ENCODE assay signal across 19 mouse cellular contexts in genomic region chr6:124937493-124937892, GRCm38 (mm10). TPM values are rescaled to one million over a fixed set of nuclear protein-coding genes. Genes with fewer than 3 reads are reported as not detected.
DNase-seq lines count a peak whose midpoint lies in the region; ATAC-seq and TF ChIP-seq lines count a peak whose summit lies in the region.
"Had no signal": no experiment of that assay in that cellular context is flagged by ENCODE, and none has a peak within 500 bp of the region (broad histone marks: within the 10 kb centered on the region; RNA-seq: fewer than 3 reads in every experiment).

No protein-coding gene starts in this region.

- no peak overlapping the region for H3K9ac ChIP-seq in lung, postnatal 0 days (replicated peaks; ENCODE audit: low read depth)
- no peak overlapping the region for H3K9ac ChIP-seq in intestine, embryonic 16.5 days (ENCODE audit: low read depth, low read length)
- H3K9ac ChIP-seq: heart, embryonic 15.5 days; hindbrain, embryonic 14.5 days had no signal

- peaks cover 2% of the 10 kb centered on the region for H3K4me1 ChIP-seq in lung, postnatal 0 days (ENCODE audit: insufficient read depth, low read depth, low read length)
- H3K4me1 ChIP-seq in intestine, embryonic 16.5 days (ENCODE audit: control insufficient read depth, insufficient read depth, low read length) = peaks cover 22% of the 10 kb centered on the region

- intact Hi-C loops in gastrocnemius, adult 2 months (cut with DNase I) = no loop called here

- TF ChIP-seq EP300 in lung, postnatal 0 days (IDR thresholded peaks at IDR 0.05) = peak; percentile 68

- H3K27ac ChIP-seq in gastrocnemius, adult 2 months = peak overlapping the region; percentile 84
- peak overlapping the region; percentile 68 for H3K27ac ChIP-seq in lung, postnatal 0 days (ENCODE audit: low read length)
- H3K27ac ChIP-seq in intestine, embryonic 16.5 days (ENCODE audit: low read length) = no peak overlapping the region
- H3K27ac ChIP-seq: embryonic facial prominence, embryonic 10.5 days; heart, adult 2 months; heart, embryonic 15.5 days; hindbrain, embryonic 14.5 days had no signal

- 51% methylated on average over 2 of the region's 2 CpGs for WGBS in lung, postnatal 0 days
- 72% methylated on average over 2 of the region's 2 CpGs for WGBS in intestine, embryonic 16.5 days

- no peak for DNase-seq in gastrocnemius, adult 2 months
- no peak for DNase-seq in gastrocnemius, adult 8-10 months (ENCODE audit: low spot score in 2 of 2)
- peak; percentile 48 for DNase-seq in lung, postnatal 0 days (ENCODE audit: low spot score)
- DNase-seq in lung, postnatal 14 days = no peak
- DNase-seq in lung, postnatal 4 days = peak; percentile 17 to 43
- DNase-seq: adrenal gland, adult 2 months; adrenal gland, postnatal 25 days; cerebellum, adult 11 months; cerebellum, adult 9-11 months; gastrocnemius, postnatal 10 days; heart, adult 2 months; heart, postnatal 14 days had no signal

- peak; percentile 85 for ATAC-seq in lung, postnatal 0 days
- ATAC-seq in intestine, embryonic 16.5 days = no peak
- ATAC-seq: forebrain, embryonic 14.5 days had no signal

- H3K4me2 ChIP-seq in lung, postnatal 0 days (replicated peaks; ENCODE audit: low read depth, low read length) = no peak overlapping the region
- no peak overlapping the region for H3K4me2 ChIP-seq in intestine, embryonic 16.5 days (ENCODE audit: low read depth, low read length)
- H3K4me2 ChIP-seq: heart, embryonic 11.5 days; heart, embryonic 15.5 days; hindbrain, embryonic 14.5 days had no signal

- TF ChIP-seq CTCF in gastrocnemius, adult 2 months (IDR thresholded peaks at IDR 0.05) = no peak
- TF ChIP-seq CTCF in lung, postnatal 0 days (IDR thresholded peaks at IDR 0.05) = no peak

- H3K36me3 ChIP-seq in lung, postnatal 0 days (ENCODE audit: insufficient read depth, low read length) = peaks cover 23% of the 10 kb centered on the region; the same call in 1 of the 2 replicates
- peaks cover 22% of the 10 kb centered on the region; the same call in 1 of the 2 replicates for H3K36me3 ChIP-seq in intestine, embryonic 16.5 days (ENCODE audit: control insufficient read depth, insufficient read depth, low read length)

- H3K27me3 ChIP-seq in lung, postnatal 0 days (replicated peaks; ENCODE audit: insufficient read depth, low read length) = no peaks in the 10 kb centered on the region
- H3K27me3 ChIP-seq in intestine, embryonic 16.5 days (replicated peaks; ENCODE audit: control insufficient read depth, insufficient read depth, low read length) = no peaks in the 10 kb centered on the region
- H3K27me3 ChIP-seq: CH12.LX; heart, embryonic 15.5 days had no signal

- no peaks in the 10 kb centered on the region for H3K9me3 ChIP-seq in lung, postnatal 0 days (ENCODE audit: low read length)
- H3K9me3 ChIP-seq in intestine, embryonic 16.5 days (ENCODE audit: control insufficient read depth, low read length) = no peaks in the 10 kb centered on the region
- H3K9me3 ChIP-seq: embryonic facial prominence, embryonic 10.5 days; heart, embryonic 15.5 days had no signal

- H3K4me3 ChIP-seq in gastrocnemius, adult 2 months = no peak overlapping the region
- H3K4me3 ChIP-seq in lung, postnatal 0 days (ENCODE audit: low read depth, low read length) = no peak overlapping the region
- no peak overlapping the region for H3K4me3 ChIP-seq in intestine, embryonic 16.5 days (ENCODE audit: low read length)
- H3K4me3 ChIP-seq: embryonic facial prominence, embryonic 10.5 days; heart, adult 2 months; heart, embryonic 15.5 days had no signal

RNA-seq across cellular contexts. Expression of gene Mlf2, which starts 6.3 kb away (rescaled TPM):
- 100 to 1,000 TPM; 202 to 204 TPM for total RNA-seq in gastrocnemius, adult 2 months (2021)
- total RNA-seq in gastrocnemius, adult 8-10 months (2022) = 100 to 1,000 TPM; 192 to 219 (median 202) TPM
- polyA plus RNA-seq in lung, postnatal 0 days (2015; fragmentation: Nextera tagmentation; extraction: Ambion mirVana) = 289 and 300 TPM in 2 replicates
- polyA plus RNA-seq in intestine, embryonic 16.5 days (2015; fragmentation: Nextera tagmentation; extraction: Ambion mirVana) = 296 and 299 TPM in 2 replicates

RNA-seq across cellular contexts. Expression of gene Ptms, which starts 17.6 kb away (rescaled TPM):
- 10 to 100 TPM; 65.5 to 99.4 TPM for total RNA-seq in gastrocnemius, adult 2 months (2021)
- 10 to 100 TPM; 64.6 to 83.2 (median 76.8) TPM for total RNA-seq in gastrocnemius, adult 8-10 months (2022)
- polyA plus RNA-seq in lung, postnatal 0 days (2015; fragmentation: Nextera tagmentation; extraction: Ambion mirVana) = 533 and 563 TPM in 2 replicates
- polyA plus RNA-seq in intestine, embryonic 16.5 days (2015; fragmentation: Nextera tagmentation; extraction: Ambion mirVana) = 87.8 and 173 TPM in 2 replicates

RNA-seq across cellular contexts. Expression of gene Lag3, which starts 26.0 kb away (rescaled TPM):
- total RNA-seq in gastrocnemius, adult 2 months (2021) = under 1 TPM; 0.11 to 0.13 TPM
- under 1 TPM in 1 of 4 experiments, not detected in 3; 0.31 TPM for total RNA-seq in gastrocnemius, adult 8-10 months (2022)
- polyA plus RNA-seq in lung, postnatal 0 days (2015; fragmentation: Nextera tagmentation; extraction: Ambion mirVana) = 2.3 TPM in 2 replicates
- polyA plus RNA-seq in intestine, embryonic 16.5 days (2015; fragmentation: Nextera tagmentation; extraction: Ambion mirVana) = 1.9 TPM in 2 replicates

RNA-seq across cellular contexts. Expression of gene Cops7a, which starts 27.8 kb away (rescaled TPM):
- total RNA-seq in gastrocnemius, adult 2 months (2021) = 100 to 1,000 TPM; 108 to 115 TPM
- total RNA-seq in gastrocnemius, adult 8-10 months (2022) = 100 to 1,000 TPM; 122 to 142 (median 131) TPM
- 112 and 118 TPM in 2 replicates for polyA plus RNA-seq in lung, postnatal 0 days (2015; fragmentation: Nextera tagmentation; extraction: Ambion mirVana)
- polyA plus RNA-seq in intestine, embryonic 16.5 days (2015; fragmentation: Nextera tagmentation; extraction: Ambion mirVana) = 170 and 176 TPM in 2 replicates

RNA-seq across cellular contexts. Expression of gene Cd4, which starts 49.5 kb away (rescaled TPM):
- total RNA-seq in gastrocnemius, adult 2 months (2021) = not detected
- under 1 TPM in 1 of 4 experiments, not detected in 3; 0.11 TPM for total RNA-seq in gastrocnemius, adult 8-10 months (2022)
- polyA plus RNA-seq in lung, postnatal 0 days (2015; fragmentation: Nextera tagmentation; extraction: Ambion mirVana) = 0.07 and 0.10 TPM in 2 replicates
- polyA plus RNA-seq in intestine, embryonic 16.5 days (2015; fragmentation: Nextera tagmentation; extraction: Ambion mirVana) = 0.44 and 0.70 TPM in 2 replicates
- polyA plus RNA-seq: embryonic facial prominence, embryonic 10.5 days; heart, embryonic 11.5 days had no signal

Comparison
In these comparisons a context has a peak if more than half of its experiments do, and no peak if none do; other contexts are left out.
1. DNase-seq: peak in lung, postnatal 0 days (single experiment) and lung, postnatal 4 days (2 of 2); none in gastrocnemius, adult 2 months (single experiment), gastrocnemius, adult 8-10 months (0 of 2) and lung, postnatal 14 days (single experiment).